Mouse (Mus musculus) WW6 (cell line): ENCODE data around the gene Evx2.

Experiments used
- DNase-seq: peaks from one replicate; pipeline ENCODE4 v3.0.0-alpha.2; 2013; ENCODE audit warnings: low read depth, low spot score

Evx2 gene

DNA sequence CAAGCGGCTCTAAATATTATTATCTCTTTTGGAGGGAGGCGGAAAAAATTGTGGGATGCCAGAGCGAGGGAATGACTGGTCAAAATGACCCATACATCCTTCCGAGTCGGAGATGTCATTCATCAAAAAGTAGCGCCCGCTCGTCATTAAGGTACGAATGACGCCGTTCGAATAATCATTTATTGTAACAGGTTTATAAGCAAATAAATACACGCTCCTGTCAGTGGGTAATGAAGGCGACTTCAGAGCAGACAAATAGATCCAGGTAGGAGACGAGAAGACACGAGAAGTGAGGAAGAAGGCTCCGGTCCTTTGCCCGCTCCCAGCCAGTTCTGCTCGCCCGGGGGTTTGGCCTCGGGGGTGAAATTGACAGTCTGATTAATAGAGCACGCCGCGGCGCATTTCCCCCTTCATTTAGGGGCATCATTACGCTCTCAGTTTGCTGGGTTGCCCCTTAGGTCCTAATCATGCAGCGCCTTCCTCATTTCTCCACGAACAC, at the start of gene Evx2:
Gene Evx2, minus strand, starts transcription at position 51 of the 499 bp plus-strand sequence.
- DNase-seq, result no peak

DNA sequence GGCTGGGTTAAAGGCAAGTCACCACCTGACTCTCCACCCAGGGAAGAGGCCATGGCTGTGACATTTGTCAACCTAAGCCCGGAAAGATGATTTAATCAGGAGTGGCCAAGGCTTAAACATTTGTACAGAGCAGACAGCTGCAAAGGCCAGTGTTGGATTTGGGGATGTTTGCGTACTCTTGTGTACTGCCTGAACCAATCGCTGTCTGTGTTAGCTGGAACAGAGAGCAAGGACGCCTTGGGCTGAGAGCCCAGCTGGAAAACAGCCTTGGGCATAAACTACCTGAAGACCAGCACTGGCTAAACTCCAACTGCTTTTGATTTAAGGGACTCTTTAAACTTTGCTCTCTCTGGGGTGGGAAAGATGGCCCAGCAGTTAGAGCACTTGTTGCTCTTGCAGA, 49.3 kb upstream of the Evx2 start:
- DNase-seq, result no peak

DNA sequence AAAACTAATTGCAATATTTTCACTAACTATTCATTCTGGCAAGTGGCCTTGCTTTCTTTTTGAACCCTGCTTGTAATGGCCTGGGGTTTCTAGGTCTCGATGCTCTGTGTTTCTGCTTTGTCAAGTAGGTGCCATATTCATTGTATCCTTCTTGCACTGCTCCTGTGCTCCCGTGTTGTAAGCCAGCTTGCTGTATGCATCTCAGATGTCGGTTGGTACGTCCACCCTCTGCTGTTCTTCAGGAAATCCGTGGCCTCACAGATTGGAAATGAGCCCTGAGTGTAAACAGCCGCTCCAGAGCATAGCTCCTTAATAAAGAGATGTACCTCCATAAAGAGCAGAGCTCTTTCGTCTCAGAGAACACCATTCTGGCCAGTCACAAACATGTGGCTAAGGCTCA, 48.2 kb upstream of the Evx2 start:
- DNase-seq, result no peak

DNA sequence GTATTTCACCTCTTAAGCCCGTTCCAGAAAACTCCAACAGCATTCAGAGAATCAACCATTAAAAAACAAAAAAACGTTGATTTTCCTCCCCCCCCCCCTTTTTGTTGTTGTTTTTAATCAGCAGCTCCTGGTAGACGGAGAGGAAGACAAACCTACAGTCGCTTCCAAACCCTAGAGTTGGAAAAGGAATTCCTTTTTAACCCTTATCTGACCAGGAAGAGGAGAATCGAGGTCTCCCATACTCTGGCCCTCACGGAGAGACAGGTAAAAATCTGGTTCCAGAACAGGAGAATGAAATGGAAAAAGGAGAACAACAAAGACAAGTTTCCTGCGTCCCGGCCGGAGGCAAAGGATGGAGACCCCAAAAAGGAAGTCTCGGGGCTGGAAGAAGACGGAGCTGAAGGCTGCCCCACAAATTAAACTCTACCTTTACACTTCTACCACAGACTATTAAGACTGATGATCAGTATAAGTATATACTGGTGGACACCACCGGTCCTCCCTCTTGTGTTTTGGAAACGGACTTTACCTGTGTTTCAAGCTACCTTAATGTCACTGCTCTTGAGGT, 47.1 kb upstream of the Evx2 start:
- no peak for DNase-seq

DNA sequence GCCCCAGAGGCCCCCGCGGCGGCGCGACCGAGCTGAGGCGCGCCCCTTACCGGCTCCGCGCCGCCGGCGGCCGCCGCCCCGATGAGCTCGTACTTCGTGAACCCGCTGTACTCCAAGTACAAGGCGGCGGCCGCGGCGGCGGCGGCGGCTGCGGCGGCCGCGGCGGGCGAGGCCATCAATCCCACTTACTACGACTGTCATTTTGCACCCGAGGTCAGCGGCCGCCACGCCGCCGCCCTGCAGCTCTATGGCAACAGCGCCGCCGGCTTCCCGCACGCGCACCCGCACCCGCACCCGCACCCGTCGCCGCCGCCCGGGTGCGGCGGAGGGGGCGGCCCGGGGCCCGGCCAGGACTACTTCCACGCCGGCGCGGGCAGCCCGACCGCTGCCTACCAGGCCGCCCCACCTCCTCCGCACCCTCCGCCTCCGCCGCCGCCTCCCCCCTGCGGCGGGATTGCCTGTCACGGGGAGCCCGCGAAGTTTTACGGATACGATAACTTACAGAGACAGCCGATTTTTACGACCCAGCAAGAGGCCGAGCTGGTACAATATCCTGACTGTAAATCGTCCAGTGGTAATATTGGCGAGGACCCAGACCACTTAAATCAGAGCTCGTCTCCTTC, 46.2 kb upstream of the Evx2 start:
- DNase-seq, result no peak

DNA sequence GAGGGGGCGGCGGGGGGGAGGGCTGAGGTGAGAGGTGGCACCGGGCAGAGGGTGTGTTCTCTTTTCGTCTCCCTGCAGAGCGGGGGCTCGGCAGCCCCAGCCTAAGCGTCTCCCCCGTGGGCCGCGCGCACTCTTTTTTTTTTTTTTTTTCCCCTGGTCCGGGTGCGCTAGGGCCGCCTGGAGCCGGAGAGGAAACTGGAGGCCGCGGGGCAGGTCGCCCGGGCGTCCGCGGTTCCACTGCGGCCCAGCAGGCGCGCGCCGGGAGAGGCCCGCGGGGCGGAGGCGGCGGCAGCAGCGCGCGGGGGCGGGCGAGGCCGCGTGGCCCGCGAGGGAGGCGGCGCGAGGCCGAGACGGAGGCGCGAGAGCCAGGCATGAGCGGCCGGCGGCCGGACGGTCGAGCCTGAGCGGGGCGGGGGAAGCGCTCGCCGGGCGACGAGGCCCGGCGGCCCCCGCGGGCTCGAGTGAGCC, 45.7 kb upstream of the Evx2 start:
- no peak for DNase-seq

DNA sequence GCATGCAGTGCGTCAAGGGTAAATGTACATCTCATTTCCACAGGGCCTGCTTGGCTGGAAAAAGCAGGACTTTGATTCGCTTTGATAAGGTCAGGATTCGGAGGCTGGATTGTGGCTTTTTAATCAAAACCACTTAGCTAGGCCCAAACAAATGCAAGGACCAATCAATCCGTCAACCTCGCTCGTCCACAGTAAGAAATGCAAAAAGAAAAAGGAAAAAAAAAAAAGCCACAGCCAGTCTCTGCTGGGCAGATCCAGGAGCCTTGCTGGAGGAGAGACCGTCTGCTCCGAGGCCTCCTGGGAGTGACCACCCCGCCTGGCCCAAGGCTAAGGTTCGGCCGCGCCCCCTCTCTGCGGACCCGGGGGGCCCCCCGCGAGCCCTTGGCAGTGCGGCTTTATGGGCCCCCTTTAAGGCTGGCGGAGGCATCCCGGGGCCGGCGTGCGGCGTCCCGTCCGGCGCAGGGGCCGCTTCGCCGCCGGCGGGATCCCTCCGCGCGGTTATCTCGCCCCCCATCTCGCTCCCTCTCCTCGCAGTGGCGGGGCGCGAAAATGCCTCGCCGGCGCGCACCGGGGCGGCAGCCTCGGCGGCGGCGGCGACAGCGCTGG, 45.1 kb upstream of the Evx2 start, which contains the start of gene Hoxd8:
Gene Hoxd8, plus strand, starts transcription at position 223 of the 606 bp plus-strand sequence.
- no peak for DNase-seq

DNA sequence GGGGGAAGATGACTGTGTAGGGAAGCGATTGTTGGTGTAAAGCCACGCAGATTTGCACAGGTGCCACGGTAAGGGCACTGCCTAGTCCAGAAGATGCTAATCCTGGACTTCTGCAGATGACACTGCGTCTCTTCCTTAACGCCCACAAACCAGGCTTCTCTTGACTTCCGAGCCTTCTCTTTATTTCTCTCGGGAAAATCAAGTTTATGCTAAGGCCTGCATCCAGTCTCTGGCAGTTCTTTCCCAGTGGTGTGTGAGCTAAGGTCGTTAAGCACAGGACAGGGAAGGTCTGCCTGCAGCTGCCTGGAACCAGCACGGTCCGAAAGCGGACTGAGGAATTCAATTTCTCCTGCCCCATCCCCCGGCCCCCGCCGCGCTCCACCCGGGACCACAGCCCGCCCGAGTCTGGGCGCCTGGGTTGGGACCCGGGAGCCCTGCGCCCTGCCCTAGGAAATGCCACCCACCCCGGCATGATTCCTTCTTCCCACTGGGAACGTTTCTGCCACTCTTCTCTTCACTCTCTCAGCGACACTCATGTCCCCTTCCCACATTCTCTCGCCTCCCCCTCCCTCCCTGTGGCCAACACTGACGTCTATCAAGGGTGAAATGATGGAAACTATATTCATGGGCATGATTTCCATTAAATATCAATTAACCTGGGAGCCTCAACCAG, 44.5 kb upstream of the Evx2 start:
- no peak for DNase-seq

DNA sequence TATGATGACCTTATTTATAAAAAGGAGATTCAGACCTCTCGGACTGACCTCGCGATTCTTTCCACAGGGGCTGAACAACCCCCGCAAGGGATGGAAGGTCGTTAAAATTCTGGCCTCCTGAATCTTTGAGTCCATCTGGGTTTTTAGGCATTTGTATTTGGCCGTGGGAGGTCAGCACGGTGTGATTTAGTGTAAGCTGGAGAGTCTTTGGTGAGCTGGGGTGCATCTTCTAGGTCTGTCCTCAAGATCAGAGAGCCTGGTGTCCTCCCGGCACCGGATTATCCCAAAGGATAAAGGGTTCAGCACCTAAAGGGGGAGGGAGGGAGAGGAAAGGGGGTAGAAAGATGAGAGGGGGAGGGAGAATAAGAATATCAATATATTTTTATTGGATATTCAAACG, 44.0 kb upstream of the Evx2 start:
- no peak for DNase-seq

DNA sequence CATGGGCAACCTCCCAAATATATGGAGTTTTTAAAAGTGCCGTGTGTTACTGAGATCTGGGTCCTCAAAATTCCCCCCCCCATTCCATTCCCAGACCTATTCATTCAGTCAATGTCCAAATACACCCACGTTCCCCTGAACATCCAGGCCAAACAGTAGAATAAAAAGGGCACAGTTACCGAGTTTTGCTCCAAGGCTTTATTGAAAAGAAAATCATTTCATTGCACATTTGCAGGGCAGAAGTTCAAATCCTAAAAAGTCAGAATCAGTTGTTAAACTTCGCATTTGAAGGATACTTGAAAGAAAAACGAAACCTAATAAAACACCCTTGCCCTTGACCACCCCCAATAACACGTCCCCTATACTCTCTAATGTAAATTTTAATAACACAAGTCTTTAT, 43.5 kb upstream of the Evx2 start:
- no peak for DNase-seq

DNA sequence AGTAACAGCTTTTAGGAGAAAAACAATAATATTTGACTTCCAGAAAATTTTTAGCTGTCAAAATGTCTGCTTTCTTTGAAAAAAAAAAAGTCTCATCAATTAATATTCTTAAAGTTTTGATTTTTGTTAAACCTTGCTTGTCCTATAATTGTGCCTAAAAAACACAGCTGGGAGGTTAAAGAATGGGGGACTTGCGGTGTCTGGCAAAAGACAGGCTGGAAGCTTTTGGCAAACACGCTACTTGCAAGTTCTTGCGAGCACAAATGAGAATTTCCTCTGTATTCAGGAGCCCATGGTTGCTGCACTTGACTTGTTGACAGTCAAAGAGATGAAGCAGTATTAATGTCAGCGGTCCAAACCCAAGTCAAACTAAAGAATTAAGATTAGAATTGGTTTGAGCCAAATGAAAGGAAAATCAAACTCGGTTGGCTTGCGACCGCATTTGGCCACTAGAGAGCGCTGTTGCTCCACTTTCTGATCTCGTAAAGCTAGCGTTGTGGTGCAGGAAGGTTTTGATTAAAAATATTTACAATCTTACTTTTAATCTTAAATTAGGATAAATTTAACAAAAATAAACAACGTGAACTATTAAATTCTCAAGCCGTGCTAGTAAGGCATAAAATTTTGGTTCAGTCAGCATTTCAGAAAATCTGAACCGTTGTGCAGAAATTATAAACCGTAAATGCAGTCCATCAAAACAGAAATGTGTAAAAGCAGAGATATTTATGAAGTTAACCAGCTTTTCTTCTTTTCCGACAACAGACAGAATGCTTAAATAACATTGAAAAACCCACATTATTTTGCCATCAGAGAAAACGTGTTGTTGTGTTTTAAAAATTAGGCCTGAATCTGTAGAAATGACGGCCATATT, 42.8 kb upstream of the Evx2 start:
- DNase-seq, result no peak

DNA sequence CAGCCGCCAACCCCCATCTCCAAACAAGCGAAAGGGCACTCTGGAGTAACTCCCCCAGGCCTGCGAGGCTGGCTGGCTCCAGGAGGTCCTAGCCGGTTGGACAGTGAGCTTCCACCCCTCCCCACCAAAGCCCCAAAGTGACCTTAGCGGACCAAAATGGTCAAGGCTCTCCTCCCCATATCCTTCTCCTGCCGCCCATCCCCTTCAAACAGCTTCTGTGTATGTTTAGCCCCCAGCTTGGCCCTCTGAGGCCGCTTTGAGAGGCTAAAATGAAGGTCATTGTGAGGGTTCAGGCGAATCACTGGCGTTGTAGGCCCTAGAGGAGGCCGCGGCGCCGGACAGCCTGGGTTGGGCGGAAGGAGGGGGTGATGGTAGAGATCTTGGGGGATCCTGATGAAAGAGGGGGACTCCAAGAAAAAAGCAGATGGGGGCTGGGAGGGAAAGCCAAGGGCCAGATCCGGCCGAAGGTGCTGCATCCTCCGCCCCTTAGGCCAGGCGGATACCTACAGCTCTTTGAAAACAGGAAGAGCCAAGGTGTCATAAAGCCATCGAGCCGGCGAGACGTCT, 41.3 kb upstream of the Evx2 start:
- DNase-seq, result no peak

DNA sequence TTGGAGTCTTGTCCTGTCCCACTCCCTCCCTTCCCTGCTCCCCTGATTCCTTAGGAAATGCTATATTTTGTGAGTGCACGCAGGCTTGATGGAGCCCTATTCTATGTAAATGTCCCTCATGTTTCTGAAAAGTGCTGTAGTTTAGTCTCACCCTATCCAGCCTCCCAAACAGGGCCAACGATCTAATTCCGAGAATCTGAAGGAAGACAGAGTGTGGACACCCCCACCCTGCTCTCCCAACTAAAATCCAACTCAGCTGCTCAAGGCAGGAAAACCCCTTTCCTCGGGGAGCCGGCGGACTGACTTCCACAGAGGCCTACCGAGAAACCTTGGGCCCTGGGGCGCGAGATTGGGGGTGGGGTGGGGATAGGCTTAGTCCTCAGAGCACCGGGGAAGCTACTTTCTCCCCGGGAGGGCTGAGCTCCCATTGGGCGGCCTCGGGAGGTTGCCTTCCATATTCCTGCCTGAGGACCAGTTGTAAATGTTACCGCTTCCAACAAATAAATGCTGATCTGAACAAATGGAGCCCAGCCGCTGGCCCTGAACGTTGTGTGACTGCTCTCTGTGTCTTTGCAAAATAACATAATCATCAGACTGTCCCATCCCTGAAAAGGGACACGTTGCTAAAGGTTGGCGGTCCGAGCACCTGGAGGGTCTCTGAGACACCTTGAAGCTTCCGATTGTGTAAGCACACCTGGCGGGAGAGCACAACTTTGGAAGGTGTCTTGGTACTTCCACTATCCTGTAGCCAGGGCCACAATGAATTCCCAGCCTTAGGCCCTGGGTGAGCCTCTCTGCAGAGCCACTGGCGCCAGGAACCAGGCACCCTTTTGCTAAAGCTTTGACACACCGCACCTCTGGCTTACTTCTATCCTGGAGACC, 40.5 kb upstream of the Evx2 start:
- no peak for DNase-seq

DNA sequence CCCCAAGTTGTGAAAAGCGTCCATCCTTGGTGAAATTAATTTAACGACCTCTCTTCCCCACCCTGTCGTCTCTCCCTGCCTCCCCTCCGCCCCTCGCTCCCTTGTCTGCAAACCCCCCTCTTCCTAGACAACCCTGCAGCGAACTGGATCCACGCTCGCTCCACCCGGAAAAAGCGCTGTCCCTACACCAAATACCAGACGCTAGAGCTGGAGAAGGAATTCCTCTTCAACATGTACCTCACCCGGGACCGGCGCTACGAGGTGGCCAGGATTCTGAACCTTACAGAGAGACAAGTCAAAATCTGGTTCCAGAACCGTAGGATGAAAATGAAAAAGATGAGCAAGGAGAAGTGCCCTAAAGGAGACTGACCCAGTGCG, 39.7 kb upstream of the Evx2 start:
- DNase-seq, result no peak

DNA sequence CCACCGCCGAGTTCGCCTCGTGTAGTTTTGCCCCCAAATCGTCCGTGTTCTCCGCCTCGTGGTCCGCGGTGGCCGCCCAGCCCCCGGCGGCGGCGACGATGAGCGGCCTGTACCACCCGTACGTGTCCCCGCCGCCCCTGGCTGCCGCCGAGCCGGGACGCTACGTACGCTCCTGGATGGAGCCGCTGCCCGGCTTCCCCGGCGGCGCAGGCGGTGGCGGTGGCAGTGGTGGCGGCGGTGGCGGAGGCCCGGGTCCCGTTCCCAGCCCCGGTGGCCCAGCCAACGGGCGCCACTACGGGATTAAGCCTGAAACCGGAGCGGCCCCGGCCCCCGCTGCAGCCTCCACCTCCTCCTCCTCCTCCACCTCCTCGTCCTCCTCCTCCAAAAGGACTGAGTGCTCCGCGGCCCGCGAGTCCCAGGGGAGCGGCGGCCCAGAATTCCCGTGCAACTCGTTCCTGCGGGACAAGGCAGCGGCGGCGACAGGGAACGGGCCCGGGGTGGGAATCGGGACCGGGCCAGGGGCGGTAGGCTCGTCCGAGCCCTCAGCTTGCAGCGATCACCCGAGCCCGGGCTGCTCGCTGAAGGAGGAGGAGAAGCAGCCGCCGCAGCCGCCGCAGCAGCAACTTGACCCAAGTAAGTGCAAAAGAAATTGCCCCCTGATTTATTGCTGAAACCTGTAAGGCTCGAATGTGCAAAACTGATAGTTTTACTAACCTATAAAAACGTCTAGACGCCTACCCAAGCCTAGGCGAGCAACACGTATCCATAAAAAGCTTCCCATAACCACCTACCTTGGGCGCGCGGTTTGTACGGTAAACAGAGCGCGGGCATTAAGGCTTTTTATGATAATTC, 39.1 kb upstream of the Evx2 start:
- no peak for DNase-seq

DNA sequence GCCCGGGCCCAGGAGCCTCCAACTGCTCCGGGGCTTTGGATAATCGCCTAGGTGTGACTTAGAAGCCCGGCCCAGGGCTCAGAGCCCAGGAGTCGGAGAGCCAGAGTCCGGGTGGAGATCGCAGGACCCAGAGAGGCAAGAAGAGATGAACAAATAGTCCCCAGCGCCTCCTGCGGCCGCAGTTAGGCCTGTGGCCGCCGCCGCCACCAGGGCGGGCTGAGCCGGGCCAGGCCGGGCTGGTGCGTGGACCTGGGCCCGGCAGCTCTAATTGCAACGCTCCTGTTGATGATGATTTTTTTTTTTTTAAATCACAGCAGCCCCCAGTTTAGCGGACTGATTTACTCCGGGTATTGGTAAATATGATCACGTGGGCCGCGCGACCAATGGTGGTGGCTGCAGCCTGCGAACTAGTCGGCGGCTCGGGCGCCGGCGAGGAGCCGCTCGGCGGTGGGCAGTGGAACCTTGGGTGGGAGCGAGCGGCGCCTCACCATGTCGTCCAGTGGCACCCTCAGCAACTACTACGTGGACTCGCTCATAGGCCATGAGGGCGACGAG, 38.3 kb upstream of the Evx2 start, which contains the start of gene Hoxd9:
Gene Hoxd9, plus strand, starts transcription at position 161 of the 555 bp plus-strand sequence.
- no peak for DNase-seq

DNA sequence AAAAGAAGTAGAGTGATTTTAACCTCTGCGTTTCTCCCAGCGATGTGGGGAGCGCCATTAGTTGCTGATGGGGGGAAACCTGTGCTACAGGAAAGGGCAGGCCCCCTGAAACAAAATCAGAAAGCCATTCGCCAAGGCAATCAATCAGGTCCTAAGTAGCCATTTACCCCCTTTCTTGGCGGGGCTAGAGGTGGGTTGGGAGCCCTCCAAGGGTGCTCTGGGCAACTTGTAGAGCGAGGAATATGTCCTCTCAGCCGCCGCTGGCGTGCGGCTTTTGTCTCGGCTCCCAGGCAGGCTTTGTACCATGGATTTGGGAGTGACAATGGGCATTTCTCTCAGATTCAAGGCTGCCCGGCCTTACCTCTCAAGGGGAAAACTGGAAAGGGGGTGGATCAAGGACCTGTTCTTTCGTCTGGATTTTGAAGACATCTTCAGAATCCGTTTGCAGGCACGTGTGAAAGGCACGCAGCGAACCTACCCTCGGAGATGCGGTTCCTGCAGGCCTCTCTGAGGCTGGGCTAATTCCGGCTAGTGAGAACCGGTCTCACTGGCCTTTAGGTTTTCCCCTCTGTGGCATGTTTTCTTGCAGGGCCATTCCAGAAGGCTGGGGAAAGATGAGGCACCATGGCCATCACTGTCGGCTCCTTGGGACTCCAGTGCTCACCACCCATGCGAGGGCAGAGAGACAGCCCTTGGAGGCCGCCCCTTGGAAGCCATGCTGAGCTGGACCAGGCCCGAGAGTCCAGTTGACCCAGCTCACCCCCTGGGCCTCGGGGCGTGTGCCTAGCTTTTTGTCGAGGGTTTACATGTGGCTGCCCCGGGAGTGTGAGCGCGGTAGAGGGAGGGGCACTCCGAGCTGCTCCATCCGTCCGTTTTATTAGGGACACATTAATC, 37.3 kb upstream of the Evx2 start:
- DNase-seq, result no peak
